Mouse (Mus musculus) cerebellum, adult (tissue): ENCODE results near the gene Inpp5b.
"Not testable (repeated sequence)": the region's sequence is repeated elsewhere in the genome, so short reads cannot be mapped to it uniquely, and the experiment has no call there.

Experiments used
- ATAC-seq: cut with Nextera tagmentation; 2 replicates; pipeline ENCODE4 v1.9.2; 2017; ENCODE audit warnings: mild to moderate bottlenecking, moderate library complexity, mixed read lengths; ENCODE audit not compliant: insufficient number of reproducible peaks, low FRiP score, low TSS enrichment

The Inpp5b gene

DNA sequence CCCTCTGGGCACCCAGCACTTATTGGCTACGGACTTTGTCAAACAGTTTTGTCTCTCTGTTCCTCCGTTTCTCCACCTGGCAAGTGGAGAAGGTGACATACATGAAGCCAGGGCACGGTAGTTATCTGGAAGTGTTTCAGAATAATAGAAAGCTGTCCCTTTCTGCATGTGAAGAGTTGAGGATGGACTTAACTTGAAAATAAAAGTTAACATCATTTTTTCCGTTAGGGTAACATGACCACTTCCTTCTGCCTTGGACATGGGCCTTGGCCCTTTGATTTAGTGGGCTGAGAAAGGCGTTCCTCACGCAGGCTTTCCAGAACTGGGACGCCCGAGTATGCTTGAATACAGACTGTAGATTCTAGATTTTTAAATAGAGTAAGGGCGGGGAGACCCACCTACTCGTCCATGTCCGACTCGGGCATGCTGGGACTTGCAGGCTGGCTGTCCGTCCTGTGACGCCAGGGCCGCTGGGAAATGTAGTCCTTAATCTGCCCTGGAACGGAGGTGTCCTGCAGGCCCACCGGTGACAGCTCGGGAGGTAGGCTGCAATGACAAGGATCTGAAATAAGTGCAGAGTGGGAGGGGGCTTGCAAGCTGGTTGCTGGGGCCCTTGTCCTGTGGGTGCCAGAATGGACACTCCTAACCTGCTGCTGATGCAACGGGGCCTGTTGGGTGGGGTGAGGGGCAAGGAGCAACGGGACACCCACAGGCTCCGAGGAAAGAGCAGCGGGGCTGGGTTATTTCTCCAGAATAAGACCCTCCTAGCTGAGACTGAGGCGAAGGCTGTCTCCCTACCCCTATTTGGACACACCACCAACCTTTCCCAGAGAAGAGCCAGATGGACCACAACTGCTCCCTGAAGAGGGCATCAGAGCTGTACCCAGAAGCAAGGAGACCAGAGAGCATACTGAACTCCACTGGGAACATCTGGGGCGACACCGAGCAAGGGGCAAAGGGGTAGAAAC is at the start of gene Inpp5b:
Gene Inpp5b (plus strand): TSS at position 475 of the 968 bp plus-strand sequence.
- ATAC-seq, result peak; percentile 92

DNA sequence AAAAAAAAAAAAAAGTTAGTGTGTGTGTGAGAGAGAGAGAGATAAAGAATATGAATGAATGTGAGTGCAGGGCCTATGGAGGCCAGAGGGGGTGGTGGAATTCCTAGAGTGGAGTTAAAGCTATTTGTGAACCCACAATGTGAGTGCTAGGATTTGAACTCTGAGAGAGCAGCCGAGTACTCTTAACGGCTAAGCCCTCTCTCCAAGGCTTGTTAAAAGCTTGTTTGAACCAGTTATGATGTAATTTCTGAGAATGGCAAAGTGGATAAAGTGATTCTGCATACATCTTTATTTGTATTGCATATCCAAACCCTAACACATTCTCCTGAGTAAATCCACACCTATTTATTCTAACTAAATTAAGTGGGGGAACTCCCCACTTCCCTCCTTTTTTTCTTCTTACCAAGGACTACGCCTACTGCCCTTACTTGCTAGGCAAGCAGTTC is 49.2 kb upstream of the Inpp5b start:
- ATAC-seq, result no peak

DNA sequence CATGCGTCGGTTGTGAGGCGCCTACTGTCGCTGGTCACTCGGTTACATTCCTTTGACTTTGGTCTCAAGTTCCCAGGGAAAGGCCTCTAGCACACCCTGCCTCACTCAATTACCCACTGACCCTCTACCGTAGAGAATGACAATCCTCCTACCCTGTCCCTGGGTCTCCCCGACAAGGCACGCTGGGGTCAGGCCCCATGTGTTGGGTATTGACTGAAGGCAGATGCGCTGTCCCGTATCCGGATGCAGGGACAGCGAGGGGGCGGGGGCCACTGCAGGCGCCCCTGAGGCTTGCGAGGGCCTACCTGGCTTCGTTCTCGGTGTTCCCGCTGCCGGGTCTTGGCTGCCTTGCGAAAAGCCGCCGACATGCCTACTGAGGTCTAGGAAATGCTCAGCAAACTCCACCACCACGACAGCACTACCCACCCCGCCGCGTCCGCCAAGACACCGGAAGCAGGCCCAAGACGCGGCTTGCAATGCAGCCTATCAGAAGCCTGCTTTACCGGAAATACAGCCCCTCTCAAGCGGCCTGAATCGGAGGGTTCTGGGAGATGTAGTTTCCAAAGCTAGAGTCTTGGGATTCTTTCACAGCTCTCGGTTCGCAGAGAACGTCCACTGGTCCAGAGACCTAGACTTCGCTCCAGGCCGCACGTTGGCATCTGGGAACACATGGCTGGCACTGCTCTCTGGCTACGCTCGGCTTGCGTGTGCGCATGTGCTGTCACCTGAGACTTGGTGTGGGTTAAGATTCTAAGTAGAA is 48.3 kb upstream of the Inpp5b start, which contains the start of gene Utp11:
Gene Utp11 (minus strand): TSS at position 466 of the 760 bp plus-strand sequence.
- peak; percentile 99 for ATAC-seq

DNA sequence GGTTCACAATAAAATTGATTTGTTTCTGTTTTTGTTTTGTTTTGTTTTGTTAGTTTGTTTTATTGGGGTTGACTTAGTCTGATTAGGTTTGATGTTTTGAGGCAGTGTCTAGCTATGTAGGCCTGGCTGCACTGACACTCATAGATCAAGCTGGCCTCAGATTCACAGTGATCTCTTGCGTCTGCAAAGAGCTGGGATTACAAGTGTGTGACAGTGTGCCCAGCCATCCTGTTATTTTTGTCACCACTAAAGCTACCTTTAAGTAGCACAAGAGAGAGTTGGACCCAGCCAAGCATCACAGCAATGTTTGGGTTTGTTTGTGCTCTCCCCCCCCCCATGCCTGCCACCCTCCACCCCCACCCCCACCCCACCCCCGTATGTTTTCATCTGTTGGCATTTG is 47.1 kb upstream of the Inpp5b start:
- ATAC-seq, result no peak

DNA sequence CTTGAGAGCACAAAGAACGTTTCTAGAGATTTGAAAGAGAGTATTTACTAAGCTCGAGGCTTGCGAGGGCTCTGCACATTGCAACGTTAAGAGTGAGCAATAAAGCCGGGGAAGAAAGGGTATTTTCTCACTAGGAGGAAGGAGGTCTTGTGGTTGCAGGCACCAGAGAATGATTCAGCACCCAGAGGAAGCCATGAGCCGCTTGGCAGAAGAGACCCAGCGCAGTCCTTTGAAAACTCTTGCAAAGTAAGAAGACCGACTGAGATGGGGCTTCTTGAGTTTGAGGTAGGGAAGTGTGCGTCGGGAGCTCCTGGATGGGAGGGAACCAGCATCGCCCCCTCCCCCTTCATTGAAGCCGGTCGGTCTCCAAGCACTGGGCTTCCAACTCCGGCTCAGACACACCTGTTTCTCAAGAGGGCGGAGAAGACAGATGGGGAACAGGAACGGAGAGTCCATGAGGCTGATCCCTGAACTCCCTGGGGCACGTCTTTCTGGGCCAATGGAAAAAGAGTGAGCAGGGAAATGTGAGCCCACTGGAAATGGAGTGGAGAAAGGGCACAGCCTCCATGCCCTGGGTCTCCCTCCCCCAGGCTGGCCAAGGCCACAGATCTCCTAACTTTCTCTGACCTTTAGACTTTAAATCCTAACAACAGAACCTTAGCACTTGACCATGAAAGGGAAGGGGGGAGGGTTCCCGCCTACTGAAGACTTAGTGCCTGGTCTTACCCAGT is 45.7 kb upstream of the Inpp5b start:
- ATAC-seq, result no peak

DNA sequence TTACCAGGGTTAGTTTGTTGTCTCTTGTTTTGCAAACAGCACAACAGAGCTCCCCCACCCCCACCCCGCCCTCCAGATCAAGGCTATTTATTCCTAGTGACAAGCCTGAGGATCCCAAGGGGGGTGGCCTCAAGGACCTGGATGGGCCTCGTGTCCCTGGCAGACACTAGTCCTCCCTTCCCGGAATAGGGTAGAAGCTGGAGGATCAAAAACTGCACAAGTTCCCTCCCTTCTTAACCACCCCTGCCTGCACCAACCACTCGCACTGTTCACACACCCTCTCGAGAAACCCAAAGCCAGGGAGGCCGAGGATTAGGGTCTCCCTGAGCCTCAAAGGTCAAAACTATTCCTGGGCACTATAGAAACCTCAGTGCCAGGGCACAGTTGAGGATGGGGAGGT is 41.9 kb upstream of the Inpp5b start:
- ATAC-seq, result no peak

DNA sequence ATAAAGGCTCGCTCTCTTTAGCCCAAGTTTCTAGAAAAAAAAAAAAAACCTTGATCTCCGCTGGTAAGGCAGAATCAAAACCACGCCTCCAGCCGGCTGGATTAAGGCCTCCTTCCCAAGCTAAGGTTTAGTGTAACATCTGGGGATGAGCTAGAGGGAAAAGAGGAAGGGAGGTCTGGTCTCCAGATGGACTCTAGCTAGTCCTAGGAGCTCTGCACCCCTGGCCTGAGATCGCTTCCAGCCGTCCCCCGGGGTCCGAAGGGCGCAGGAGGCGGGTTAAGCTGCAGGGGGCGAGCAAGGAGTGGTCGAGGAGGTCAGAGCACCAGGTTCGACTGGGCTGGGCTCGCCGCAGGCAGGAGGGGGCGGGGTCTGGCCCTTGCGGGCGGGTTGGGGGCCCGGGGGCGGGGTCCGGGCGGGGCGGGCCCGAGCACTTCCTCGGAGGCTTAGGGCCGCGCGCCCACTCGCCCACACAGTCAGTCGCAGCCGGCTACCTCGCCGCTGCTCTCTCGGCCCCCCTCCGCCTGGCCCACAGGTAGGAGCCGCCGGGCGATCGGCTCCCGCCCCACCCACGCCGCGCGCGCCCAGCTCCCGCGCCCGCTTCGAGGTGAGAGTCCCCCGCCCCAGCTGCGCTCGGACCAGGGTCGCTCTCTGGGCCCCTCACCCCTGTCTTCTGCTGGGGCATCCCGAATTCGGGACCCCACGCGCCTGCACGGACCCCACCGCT is 41.2 kb upstream of the Inpp5b start, which contains the start of gene Fhl3:
Gene Fhl3 (plus strand): TSS at position 454 of the 724 bp plus-strand sequence.
- no peak for ATAC-seq

DNA sequence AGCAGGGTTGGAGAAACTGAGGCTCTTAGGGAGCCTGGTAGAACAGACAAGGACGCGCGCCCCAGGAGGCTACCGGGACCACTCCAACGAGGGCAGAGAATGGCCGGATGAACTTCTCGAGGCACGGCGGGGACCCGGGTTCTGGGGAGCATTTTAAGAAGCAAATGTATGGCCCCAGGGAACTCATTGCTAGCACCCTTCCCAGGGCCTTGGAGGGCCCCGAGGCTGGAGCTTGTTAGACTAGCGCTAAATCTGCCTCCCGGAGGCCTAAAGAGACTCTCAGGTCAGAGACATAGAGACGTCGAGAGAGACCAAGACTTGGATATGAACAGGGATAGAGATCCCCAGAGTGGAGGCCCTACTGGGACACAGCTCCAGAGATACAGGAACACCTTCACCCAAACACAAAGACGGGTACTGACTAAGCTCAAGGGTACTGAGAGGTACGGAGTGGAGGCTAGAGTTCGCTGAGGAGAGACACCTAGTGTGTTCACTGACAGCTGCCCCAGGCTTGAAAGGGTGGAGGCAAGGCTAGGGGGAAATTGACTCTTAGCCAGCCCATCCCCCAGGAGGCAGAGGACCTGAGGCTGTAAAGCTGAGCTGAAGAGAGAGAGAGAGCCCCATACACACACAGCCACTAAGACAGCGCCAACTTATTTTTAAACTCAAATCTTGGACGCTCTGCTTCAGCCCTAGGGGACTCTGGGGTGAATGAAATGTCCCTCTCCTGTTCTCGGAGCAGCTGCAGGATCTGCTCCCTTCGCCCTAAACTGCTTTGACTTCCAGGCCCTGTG is 40.4 kb upstream of the Inpp5b start:
- no peak for ATAC-seq

DNA sequence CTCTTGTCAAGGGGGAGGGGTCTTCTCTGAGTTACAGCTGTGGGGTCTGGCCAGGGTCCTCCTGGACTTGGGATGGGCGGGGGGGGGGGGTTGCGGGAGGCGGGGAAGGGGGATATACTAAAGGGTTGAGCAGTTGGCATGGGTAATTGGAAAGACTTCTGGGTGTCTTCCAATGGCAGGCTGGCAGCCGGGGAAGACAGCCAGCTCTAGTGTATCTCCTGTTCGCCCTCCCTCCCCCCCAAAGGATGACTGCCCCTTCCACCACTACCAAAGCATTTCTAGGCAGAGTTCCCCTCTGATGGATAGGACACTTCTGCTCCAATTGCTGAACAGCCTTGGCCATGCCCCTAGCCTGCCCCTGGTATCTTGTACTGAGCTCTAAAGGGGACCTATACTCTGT is 39.7 kb upstream of the Inpp5b start:
- ATAC-seq, result no peak

DNA sequence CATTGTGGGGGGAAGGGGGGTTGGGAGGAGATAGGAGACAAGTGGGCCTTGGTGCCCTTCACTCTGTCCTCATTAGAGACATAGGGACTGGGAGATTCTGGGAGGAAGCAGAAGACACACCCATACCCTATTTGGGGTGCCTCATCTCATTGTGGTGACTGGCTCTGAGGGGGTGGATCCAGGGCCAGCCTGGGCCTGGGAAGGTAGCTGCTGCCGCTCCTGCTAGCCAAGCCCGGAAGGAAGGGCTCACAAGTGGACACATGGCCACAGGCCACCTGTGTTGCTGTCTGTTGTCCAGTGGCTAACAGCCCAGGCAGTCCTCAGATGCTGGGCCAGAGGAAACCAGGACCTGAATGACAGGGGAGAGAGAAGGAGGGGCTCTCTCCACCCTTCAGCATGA is 38.2 kb upstream of the Inpp5b start:
- ATAC-seq, result no peak; the same call in 1 of the 2 replicates

DNA sequence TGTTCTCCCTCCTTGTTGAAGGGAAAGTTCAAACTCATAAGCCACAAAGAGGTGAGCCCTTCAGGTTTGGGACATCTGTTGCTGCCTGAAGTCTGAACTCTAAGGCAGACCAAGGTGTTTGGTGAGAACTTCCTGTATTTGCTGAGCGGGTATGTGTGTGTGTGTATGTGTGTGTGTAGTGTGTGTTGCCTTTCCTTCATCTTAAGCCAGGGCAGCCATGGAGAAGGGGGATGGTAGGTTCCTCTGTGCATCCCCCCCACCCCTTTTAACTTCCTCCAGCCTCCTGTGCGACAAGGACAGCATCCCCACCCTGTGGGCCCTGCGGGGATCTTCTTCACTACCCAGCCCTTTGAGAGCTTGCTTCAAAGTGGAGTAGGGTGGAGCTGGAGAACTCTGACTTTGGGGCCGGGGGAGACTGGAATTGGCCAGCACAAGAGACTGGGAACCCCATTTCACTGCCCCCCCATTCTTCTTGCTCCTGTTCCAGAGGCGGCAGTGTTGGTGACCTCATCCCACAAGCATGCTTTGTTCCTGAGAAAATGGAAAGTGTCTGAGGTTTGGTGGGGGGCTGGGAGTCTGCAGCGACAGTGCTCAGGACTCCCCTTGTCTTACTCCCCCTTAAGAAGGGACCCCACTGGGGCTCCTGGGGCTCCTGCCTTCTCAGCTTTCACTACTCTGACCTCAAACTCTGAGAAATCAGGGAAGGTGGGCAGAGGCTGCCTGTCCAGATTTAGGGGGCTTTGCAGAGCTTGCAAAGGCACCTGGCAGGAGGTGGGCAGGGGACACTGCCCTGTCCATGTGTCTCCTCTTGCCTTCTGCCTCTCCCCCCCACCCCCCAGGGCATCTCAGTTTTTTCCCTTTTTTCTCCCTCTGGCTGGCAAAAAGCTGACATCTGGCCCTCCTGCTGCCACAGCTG is 37.5 kb upstream of the Inpp5b start:
- ATAC-seq, result no peak

DNA sequence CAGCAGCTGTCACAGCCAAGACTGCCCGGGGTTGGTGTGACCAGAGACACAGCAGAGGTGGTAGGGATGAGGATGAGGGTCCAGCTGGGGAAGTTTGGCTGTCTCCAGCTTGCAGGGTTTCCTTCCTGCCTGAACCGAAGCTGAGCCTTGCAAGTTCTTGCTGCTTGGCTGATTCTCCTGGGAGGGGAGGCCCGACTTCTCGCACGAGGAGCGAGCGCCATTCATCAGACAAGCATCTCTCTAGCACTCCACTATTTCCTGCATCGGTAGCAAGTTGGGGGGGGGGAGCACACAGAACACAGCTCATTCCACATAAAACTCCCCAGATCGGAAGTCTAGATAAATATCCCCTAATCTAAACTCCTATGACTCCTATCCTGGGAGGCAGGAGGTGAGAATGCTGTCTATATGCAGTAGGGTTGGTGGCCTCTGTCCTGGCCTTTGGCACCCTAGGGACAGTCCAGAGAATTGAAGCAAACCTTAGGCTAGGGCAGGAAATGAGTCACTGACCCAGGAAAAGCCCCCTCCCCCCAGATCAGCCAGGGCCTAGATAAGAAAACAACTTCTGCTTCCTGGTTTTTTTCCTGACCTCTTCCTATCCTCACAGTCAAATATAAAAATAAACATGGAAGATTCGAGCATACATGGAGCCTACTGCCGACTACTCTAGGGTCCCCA is 36.7 kb upstream of the Inpp5b start:
- ATAC-seq, result no peak

DNA sequence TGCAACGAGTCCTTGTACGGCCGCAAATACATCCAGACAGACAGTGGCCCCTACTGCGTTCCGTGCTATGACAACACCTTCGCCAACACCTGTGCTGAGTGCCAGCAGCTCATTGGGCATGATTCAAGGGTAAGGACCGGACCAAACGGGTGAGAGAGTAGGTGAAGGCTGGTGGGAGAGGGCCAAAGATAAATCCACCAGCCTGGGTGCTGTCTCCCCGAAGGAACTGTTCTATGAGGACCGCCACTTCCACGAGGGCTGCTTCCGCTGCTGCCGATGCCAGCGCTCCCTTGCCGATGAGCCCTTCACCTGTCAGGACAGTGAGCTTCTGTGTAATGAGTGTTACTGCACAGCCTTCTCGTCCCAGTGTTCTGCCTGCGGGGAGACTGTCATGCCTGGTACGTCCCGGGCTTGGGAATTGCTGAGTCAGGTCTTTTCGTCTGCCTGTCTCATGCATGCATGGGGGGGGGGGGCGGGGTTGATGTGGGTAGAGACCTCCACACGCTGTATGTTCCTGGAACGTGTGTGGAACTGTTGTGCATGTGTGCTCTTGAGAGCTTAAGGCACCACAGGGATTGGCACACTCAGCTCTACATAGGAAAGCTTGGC is 35.9 kb upstream of the Inpp5b start:
- ATAC-seq, result no peak

DNA sequence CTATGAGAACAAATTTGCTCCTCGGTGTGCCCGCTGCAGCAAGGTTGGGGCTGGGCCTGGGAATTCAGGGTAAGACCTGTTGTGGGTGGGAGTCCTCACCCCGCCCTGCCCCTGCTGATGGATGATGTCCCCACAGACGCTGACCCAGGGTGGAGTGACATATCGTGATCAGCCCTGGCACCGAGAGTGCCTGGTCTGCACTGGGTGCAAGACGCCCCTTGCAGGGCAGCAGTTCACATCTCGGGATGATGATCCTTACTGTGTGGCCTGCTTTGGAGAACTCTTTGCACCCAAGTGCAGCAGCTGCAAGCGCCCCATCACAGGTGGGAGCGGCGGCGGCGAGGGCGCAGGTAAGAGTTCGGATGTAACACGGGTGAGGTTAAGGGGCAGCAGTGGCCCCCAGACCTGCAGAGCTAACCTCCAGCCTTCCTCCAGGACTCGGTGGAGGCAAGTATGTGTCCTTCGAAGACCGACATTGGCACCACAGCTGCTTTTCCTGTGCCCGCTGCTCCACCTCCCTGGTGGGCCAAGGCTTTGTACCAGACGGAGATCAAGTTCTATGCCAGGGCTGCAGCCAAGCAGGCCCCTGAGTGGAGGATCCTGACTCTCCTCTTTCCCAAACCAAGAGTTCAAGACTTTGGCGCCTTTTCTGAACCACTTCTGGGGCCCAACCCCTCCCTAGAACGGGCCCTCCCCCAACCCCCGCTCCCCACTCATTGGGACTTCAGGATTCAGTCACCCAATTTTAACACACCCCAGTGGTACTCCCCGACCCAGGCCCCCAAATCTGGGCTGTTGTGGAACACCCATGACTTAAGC is 34.1 kb upstream of the Inpp5b start:
- ATAC-seq, result not testable (repeated sequence)

DNA sequence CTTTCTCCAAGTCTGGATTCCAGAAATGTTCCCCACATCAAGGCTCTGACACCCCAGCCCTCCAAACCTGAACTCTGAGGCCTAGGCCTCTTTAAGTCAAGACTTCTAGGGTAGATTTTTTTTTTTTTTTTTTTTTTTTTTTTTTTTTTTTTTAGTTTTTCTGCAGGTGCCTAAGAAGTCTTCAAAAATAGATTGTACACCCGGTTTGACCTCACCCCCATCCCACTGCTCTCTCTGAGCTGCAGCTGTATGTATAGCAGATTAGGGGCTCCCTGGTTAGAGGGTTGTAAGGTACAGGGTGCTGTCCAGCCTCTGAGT is 33.5 kb upstream of the Inpp5b start:
- ATAC-seq, result not testable (repeated sequence)
